29 mouse cellular contexts compared by ENCODE assay signal in the genomic region with DNA sequence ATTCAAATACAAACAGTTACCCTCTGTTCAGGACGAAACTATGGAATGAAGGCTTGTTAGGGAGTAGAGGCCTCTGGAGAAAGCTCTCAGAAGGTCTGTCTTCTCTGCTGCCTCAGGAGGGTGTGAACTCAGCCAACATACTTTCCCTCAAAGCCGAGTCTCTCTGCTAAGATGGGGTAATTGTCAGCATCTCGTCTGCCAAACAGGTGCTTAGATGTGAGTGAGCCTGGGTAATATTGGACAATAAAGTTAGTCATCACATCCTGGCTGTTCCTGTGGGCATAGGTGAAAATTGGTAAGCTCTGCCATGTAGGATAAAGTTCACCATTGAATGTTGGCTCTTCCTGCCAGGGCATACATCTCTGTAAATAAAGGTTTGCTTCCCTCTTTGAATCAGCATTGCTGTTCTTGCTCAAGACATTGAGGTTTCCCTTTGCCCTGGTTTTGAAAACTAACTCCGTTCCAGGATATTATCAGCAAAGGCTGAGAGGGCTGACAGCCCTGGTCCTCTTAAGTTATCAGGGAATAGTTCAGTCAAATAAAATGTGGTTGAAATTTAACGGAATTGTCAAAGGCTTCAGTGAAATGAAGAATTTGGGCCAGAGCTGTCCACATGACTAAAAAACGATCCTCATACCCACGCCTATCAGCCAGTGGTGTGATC. TPM values are rescaled to one million over a fixed set of nuclear protein-coding genes. Genes with fewer than 3 reads are reported as not detected.
DNase-seq lines count a peak whose midpoint lies in the region; ATAC-seq and TF ChIP-seq lines count a peak whose summit lies in the region.
"Had no signal": no experiment of that assay in that cellular context is flagged by ENCODE, and none has a peak within 500 bp of the region (broad histone marks: within the 10 kb centered on the region; RNA-seq: fewer than 3 reads in every experiment).

No protein-coding gene starts in this region.

- TF ChIP-seq CTCF in liver, adult 2 months (IDR thresholded peaks at IDR 0.05; ENCODE audit: low read depth, low read length): no peak
- TF ChIP-seq CTCF in testis, adult 2 months (IDR thresholded peaks at IDR 0.05; ENCODE audit: control insufficient read depth, insufficient read depth, insufficient replicate concordance, low read depth, low read length): no peak
- no peak for TF ChIP-seq CTCF in intestine, postnatal 0 days (IDR thresholded peaks at IDR 0.05; ENCODE audit: low read depth)

- ATAC-seq in intestine, postnatal 0 days: peak; percentile 74
- ATAC-seq: CD4-positive, CD25-positive, alpha-beta regulatory T cell, adult 4 months; forebrain, embryonic 15.5 days had no signal

- H3K79me2 ChIP-seq in liver, adult 2 months (ENCODE audit: control insufficient read depth, insufficient read depth, low read length): 0 out of 2 replicates have a peak, but pooled peaks cover 4% of the 10 kb centered on the region

- no peak for TF ChIP-seq POLR2A in liver, adult 2 months (IDR thresholded peaks at IDR 0.05; ENCODE audit: extremely low read depth, insufficient read depth, low read length)
- no peak for TF ChIP-seq POLR2A in testis, adult 2 months (IDR thresholded peaks at IDR 0.05; ENCODE audit: control insufficient read depth, low read depth, low read length)

- H3K36me3 ChIP-seq in liver, adult 2 months (ENCODE audit: control insufficient read depth, insufficient read depth, low read length): no peaks in the 10 kb centered on the region
- no peaks in the 10 kb centered on the region for H3K36me3 ChIP-seq in testis, adult 2 months (ENCODE audit: control insufficient read depth, insufficient read depth, low read length)
- no peaks in the 10 kb centered on the region for H3K36me3 ChIP-seq in intestine, postnatal 0 days (ENCODE audit: control insufficient read depth, insufficient read depth)
- H3K36me3 ChIP-seq: embryonic facial prominence, embryonic 15.5 days; forebrain, embryonic 15.5 days; G1E; heart, embryonic 15.5 days had no signal

- H3K4me3 ChIP-seq in liver, adult 2 months (ENCODE audit: insufficient read depth, low read depth, low read length): no peak overlapping the region
- H3K4me3 ChIP-seq in testis, adult 2 months (ENCODE audit: control insufficient read depth, low read depth, low read length): peak overlapping the region; percentile 73
- H3K4me3 ChIP-seq in intestine, postnatal 0 days (ENCODE audit: low read depth, low read length): no peak overlapping the region
- H3K4me3 ChIP-seq: embryonic facial prominence, embryonic 15.5 days; erythroblast, embryonic 14.5 days; forebrain, embryonic 15.5 days; heart, adult 2 months; heart, embryonic 15.5 days had no signal

- peak overlapping the region; percentile 55; the same call in 1 of the 2 replicates for H3K9ac ChIP-seq in liver, adult 2 months (ENCODE audit: low read depth, low read length)
- no peak overlapping the region for H3K9ac ChIP-seq in intestine, postnatal 0 days (ENCODE audit: low read depth, low read length)
- H3K9ac ChIP-seq: embryonic facial prominence, embryonic 15.5 days; forebrain, embryonic 15.5 days; heart, embryonic 15.5 days; hindbrain, embryonic 14.5 days had no signal

- H3K27me3 ChIP-seq in liver, adult 2 months (ENCODE audit: control insufficient read depth, insufficient read depth, low read length): no peaks in the 10 kb centered on the region
- H3K27me3 ChIP-seq in testis, adult 2 months (ENCODE audit: control insufficient read depth, insufficient read depth, low read length): no peaks in the 10 kb centered on the region
- no peaks in the 10 kb centered on the region for H3K27me3 ChIP-seq in intestine, postnatal 0 days (replicated peaks; ENCODE audit: control insufficient read depth, insufficient read depth, low read length)
- H3K27me3 ChIP-seq: embryonic facial prominence, embryonic 15.5 days; forebrain, embryonic 15.5 days; heart, embryonic 15.5 days had no signal

- H3K27ac ChIP-seq in liver, adult 2 months (replicated peaks; ENCODE audit: insufficient read depth, low read depth, low read length): peak overlapping the region; percentile 94
- H3K27ac ChIP-seq in testis, adult 2 months (ENCODE audit: control insufficient read depth, insufficient read depth, low read depth, low read length): no peak overlapping the region
- H3K27ac ChIP-seq in intestine, postnatal 0 days (ENCODE audit: low read depth, low read length): no peak overlapping the region
- H3K27ac ChIP-seq: embryonic facial prominence, embryonic 15.5 days; forebrain, embryonic 15.5 days; heart, adult 2 months; heart, embryonic 15.5 days; hindbrain, embryonic 14.5 days had no signal

- H3K4me1 ChIP-seq in liver, adult 2 months (ENCODE audit: control insufficient read depth, insufficient read depth, low read length): peaks cover 25% of the 10 kb centered on the region
- no peaks in the 10 kb centered on the region for H3K4me1 ChIP-seq in testis, adult 2 months (ENCODE audit: control insufficient read depth, insufficient read depth, low read length)
- no peaks in the 10 kb centered on the region; the same call in 1 of the 2 replicates for H3K4me1 ChIP-seq in intestine, postnatal 0 days (replicated peaks; ENCODE audit: control insufficient read depth, insufficient read depth, low read length)
- H3K4me1 ChIP-seq: embryonic facial prominence, embryonic 15.5 days; forebrain, embryonic 15.5 days had no signal

- DNase-seq in liver, adult 2 months (ENCODE audit: extremely low read depth, low read depth, low spot score): peak; percentile 99
- no peak for DNase-seq in liver
- DNase-seq in testis, postnatal 10 days (ENCODE audit: low spot score): no peak
- DNase-seq in adrenal gland, adult 18-20 months (ENCODE audit: low spot score in 2 of 2): no peak
- no peak for DNase-seq in adrenal gland, adult 2 months
- DNase-seq: adrenal gland, adult 8-10 months; adrenal gland, postnatal 36 days; B cell, adult 2 months; cerebellum, adult 11 months; cerebellum, adult 8-10 months; cerebellum, postnatal 14 days; embryo, embryonic 11 days; gastrocnemius, postnatal 10 days; heart, adult 2 months; heart, postnatal 14 days had no signal

- H3K4me2 ChIP-seq in intestine, postnatal 0 days (replicated peaks; ENCODE audit: low read depth): no peak overlapping the region
- H3K4me2 ChIP-seq: embryonic facial prominence, embryonic 15.5 days; forebrain, embryonic 15.5 days; heart, embryonic 11.5 days; heart, embryonic 15.5 days; hindbrain, embryonic 14.5 days had no signal

- WGBS in liver, adult 2 months: 17% methylated on average over 7 of the region's 7 CpGs
- WGBS in intestine, postnatal 0 days: 43% methylated on average over 7 of the region's 7 CpGs

- no peaks in the 10 kb centered on the region for H3K9me3 ChIP-seq in intestine, postnatal 0 days (ENCODE audit: control insufficient read depth)
- H3K9me3 ChIP-seq: embryonic facial prominence, embryonic 15.5 days; forebrain, embryonic 15.5 days; G1E; heart, embryonic 15.5 days had no signal

RNA-seq across cellular contexts. Expression of a gene that starts 14.6 kb away (rescaled TPM):
- total RNA-seq in liver, adult 2 months (2014; rRNA removed): 4,448 and 10,515 TPM in 2 replicates
- 1,879 and 1,952 TPM in 2 replicates for polyA plus RNA-seq in liver, adult 2 months (2012; rRNA removed)
- 0.31 and 0.56 TPM in 2 replicates for polyA plus RNA-seq in testis, adult 2 months (2012; rRNA removed)
- polyA plus RNA-seq in intestine, postnatal 0 days (2015; fragmentation: Nextera tagmentation; extraction: Ambion mirVana): 14,893 and 15,612 TPM in 2 replicates
- total RNA-seq in adrenal gland, adult 18-20 months (2021): not detected
- 10 to 100 TPM in 1 of 2 experiments, not detected in 1; 15.4 TPM for total RNA-seq in adrenal gland, adult 2 months (2021)
- not detected in 2 replicates for polyA plus RNA-seq in adrenal gland, adult 2 months (2012; rRNA removed)
- total RNA-seq: common myeloid progenitor, adult 5-6 weeks; G1E; heart, adult 2 months; heart, postnatal 14 days; hematopoietic stem cell, adult 5-6 weeks had no signal
- polyA plus RNA-seq: CD4-positive, CD25-positive, alpha-beta regulatory T cell, adult 4 months; embryonic facial prominence, embryonic 11.5 days; forebrain, embryonic 11.5 days; forebrain, embryonic 15.5 days; G1E; heart, adult 2 months; hindbrain, embryonic 14.5 days had no signal

RNA-seq across cellular contexts. Expression of a gene that starts 40.8 kb away (rescaled TPM):
- total RNA-seq in liver, adult 2 months (2014; rRNA removed): 54.5 and 69.7 TPM in 2 replicates
- 50.1 and 57.4 TPM in 2 replicates for polyA plus RNA-seq in liver, adult 2 months (2012; rRNA removed)
- 3.2 and 4.0 TPM in 2 replicates for polyA plus RNA-seq in testis, adult 2 months (2012; rRNA removed)
- polyA plus RNA-seq in intestine, postnatal 0 days (2015; fragmentation: Nextera tagmentation; extraction: Ambion mirVana): 55.8 and 68.8 TPM in 2 replicates
- 10 to 100 TPM; 16.6 to 17.3 TPM for total RNA-seq in adrenal gland, adult 18-20 months (2021)
- 10 to 100 TPM; 14.9 to 18.5 TPM for total RNA-seq in adrenal gland, adult 2 months (2021)
- 22.1 and 24.3 TPM in 2 replicates for polyA plus RNA-seq in adrenal gland, adult 2 months (2012; rRNA removed)
- total RNA-seq: G1E had no signal
- polyA plus RNA-seq: erythroblast, embryonic 14.5 days; G1E had no signal

Comparison
In these comparisons a context has a peak if more than half of its experiments do, and no peak if none do; other contexts are left out.
1. RNA of a gene that starts 14.6 kb away (polyA plus RNA-seq): 14,893 to 15,612 TPM in intestine, postnatal 0 days and 1,879 to 1,952 TPM in liver, adult 2 months; 0.31 to 0.56 TPM in testis, adult 2 months and not detected in adrenal gland, adult 2 months; every median in the first group is over 1,000 times any median in the second.